In genomic region chr1:37735932-37736331, GRCm38 (mm10) we compare ENCODE assay signal across 27 mouse cellular contexts. TPM values are rescaled to one million over a fixed set of nuclear protein-coding genes. Genes with fewer than 3 reads are reported as not detected.
"Had no signal": no experiment of that assay in that cellular context is flagged by ENCODE, and none has a peak within 500 bp of the region (broad histone marks: within the 10 kb centered on the region; RNA-seq: fewer than 3 reads in every experiment).

No protein-coding gene starts in this region.

- H3K27me3 ChIP-seq: embryonic facial prominence, embryonic 12.5 days; embryonic facial prominence, embryonic 15.5 days; forebrain, embryonic 12.5 days; forebrain, embryonic 13.5 days; forebrain, embryonic 15.5 days had no signal

- H3K36me3 ChIP-seq: embryonic facial prominence, embryonic 10.5 days; embryonic facial prominence, embryonic 12.5 days; embryonic facial prominence, embryonic 13.5 days; embryonic facial prominence, embryonic 15.5 days; forebrain, embryonic 10.5 days; forebrain, embryonic 12.5 days; forebrain, embryonic 15.5 days; heart, embryonic 10.5 days had no signal

- H3K9me3 ChIP-seq: embryonic facial prominence, embryonic 10.5 days; embryonic facial prominence, embryonic 12.5 days; embryonic facial prominence, embryonic 13.5 days; embryonic facial prominence, embryonic 15.5 days; forebrain, embryonic 10.5 days; forebrain, embryonic 12.5 days; forebrain, embryonic 13.5 days; forebrain, embryonic 15.5 days; heart, embryonic 10.5 days had no signal

- H3K27ac ChIP-seq: embryonic facial prominence, embryonic 10.5 days; embryonic facial prominence, embryonic 12.5 days; embryonic facial prominence, embryonic 13.5 days; embryonic facial prominence, embryonic 15.5 days; forebrain, embryonic 10.5 days; forebrain, embryonic 12.5 days; forebrain, embryonic 13.5 days; forebrain, embryonic 15.5 days; gastrocnemius, adult 2 months; heart, adult 2 months; heart, embryonic 10.5 days had no signal

- H3K4me1 ChIP-seq: embryonic facial prominence, embryonic 12.5 days; embryonic facial prominence, embryonic 13.5 days; embryonic facial prominence, embryonic 15.5 days; forebrain, embryonic 10.5 days; forebrain, embryonic 12.5 days; forebrain, embryonic 13.5 days; forebrain, embryonic 15.5 days; heart, embryonic 10.5 days had no signal

- H3K4me3 ChIP-seq: embryonic facial prominence, embryonic 10.5 days; embryonic facial prominence, embryonic 12.5 days; embryonic facial prominence, embryonic 13.5 days; embryonic facial prominence, embryonic 15.5 days; erythroblast, embryonic 14.5 days; forebrain, embryonic 10.5 days; forebrain, embryonic 12.5 days; forebrain, embryonic 13.5 days; forebrain, embryonic 15.5 days; gastrocnemius, adult 2 months; heart, adult 2 months; heart, embryonic 10.5 days had no signal

- H3K9ac ChIP-seq: embryonic facial prominence, embryonic 12.5 days; embryonic facial prominence, embryonic 13.5 days; embryonic facial prominence, embryonic 15.5 days; forebrain, embryonic 12.5 days; forebrain, embryonic 13.5 days; forebrain, embryonic 15.5 days; forebrain, postnatal 0 days had no signal

- DNase-seq: cerebellum, adult 9-10 months; cerebellum, adult 9-11 months; cerebellum, postnatal 10 days; cerebellum, postnatal 14 days; cerebellum, postnatal 25 days; cerebellum, postnatal 36 days; embryo, embryonic 11 days; forebrain, postnatal 0 days; gastrocnemius, adult 2 months; gastrocnemius, postnatal 10 days; gastrocnemius, postnatal 14 days; gastrocnemius, postnatal 25 days; gastrocnemius, postnatal 36 days; heart, adult 18-20 months; heart, adult 2 months had no signal

RNA-seq across cellular contexts. Expression of gene 2010300C02Rik, which starts 16.0 kb away (rescaled TPM):
- total RNA-seq: common myeloid progenitor, adult 5-6 weeks; granulocyte monocyte progenitor cell, adult 5-6 weeks had no signal
